In the genomic region with DNA sequence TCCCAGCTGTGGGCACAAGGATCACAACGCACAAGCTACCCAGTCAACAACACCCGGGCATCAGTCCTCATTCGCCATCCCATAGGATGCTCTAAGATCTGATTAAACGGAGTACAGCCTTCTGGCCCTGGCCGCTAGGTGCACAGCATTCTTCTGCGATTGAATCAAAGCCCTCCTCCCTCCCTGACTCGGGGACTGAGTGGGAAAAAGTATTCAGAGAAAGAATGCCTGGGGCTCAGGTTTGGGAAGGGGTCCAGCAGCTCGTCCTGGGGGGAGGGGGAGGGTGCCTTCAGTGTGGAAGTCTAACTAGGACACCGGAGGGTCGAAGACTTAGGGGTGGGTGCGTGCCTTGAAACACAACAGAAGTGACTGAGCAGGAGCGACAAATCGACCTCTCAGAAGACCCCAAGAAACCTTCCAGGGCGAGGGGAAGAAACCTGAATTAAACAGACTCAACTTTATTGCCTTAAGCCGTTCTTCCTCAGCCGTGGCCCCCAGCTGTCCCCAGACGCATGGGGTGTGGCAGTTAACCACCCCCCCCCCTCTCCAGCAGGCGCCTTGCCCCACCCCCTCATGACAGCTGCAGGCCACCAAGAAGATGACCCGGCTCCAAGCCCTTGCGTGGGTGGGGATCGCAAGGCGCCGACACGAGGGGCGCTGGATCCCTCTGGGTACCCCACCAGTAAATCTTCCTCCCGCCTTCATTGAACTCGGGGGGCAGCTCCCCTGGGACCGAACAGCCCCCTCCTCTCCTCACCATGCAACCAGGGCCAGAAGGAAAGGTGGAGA, we compare ENCODE assay signal across 8 mouse cellular contexts. TPM values are rescaled to one million over a fixed set of nuclear protein-coding genes. Genes with fewer than 3 reads are reported as not detected.
DNase-seq lines count a peak whose midpoint lies in the region; ATAC-seq and TF ChIP-seq lines count a peak whose summit lies in the region.

No protein-coding gene starts in this region.

- no peak for TF ChIP-seq CTCF in Patski (IDR thresholded peaks at IDR 0.05)

- peak overlapping the region; percentile 97 for H3K4me2 ChIP-seq in neural tube, embryonic 12.5 days (replicated peaks)

- ATAC-seq in Patski = peak; percentile 65
- ATAC-seq in neural tube, embryonic 12.5 days (ENCODE audit: low FRiP score, low read depth) = peak; percentile 70
- ATAC-seq in frontal cortex, adult (ENCODE audit: low TSS enrichment) = no peak

- peak overlapping the region; percentile 65 for H3K4me3 ChIP-seq in limb, embryonic 10.5 days
- H3K4me3 ChIP-seq in neural tube, embryonic 12.5 days = peak overlapping the region; percentile 45

- H3K9ac ChIP-seq in neural tube, embryonic 12.5 days = peak overlapping the region; percentile 57

- H3K27ac ChIP-seq in limb, embryonic 10.5 days = peak overlapping the region; percentile 50
- no peak overlapping the region for H3K27ac ChIP-seq in neural tube, embryonic 12.5 days

- no peaks in the 10 kb centered on the region for H3K36me3 ChIP-seq in limb, embryonic 10.5 days
- no peaks in the 10 kb centered on the region for H3K36me3 ChIP-seq in neural tube, embryonic 12.5 days

- peaks cover 17% of the 10 kb centered on the region for H3K4me1 ChIP-seq in limb, embryonic 10.5 days
- H3K4me1 ChIP-seq in neural tube, embryonic 12.5 days = peaks cover 13% of the 10 kb centered on the region

- 4% methylated on average over 28 of the region's 28 CpGs for WGBS in limb, embryonic 10.5 days
- 3% methylated on average over 28 of the region's 28 CpGs for WGBS in neural tube, embryonic 12.5 days

- CTCF ChIA-PET in Patski (lab: Charles Lee) = interaction anchor here (1.1 kb wide), 1 partner anchor 46 kb away, joined by 3 read pairs; no protein-coding TSS in a partner anchor

- in situ Hi-C loops in Patski (cut with MboI; ENCODE audit: low pct_unique_long_range_greater_than_20kb) = no loop called here

- POLR2A ChIA-PET in Patski (lab: Charles Lee) = interaction anchor here (0.6 kb wide), 1 partner anchor 18 kb away, joined by 3 read pairs; no protein-coding TSS in a partner anchor

- H3K9me3 ChIP-seq in limb, embryonic 10.5 days (replicated peaks) = no peaks in the 10 kb centered on the region
- no peaks in the 10 kb centered on the region for H3K9me3 ChIP-seq in neural tube, embryonic 12.5 days

- no peaks in the 10 kb centered on the region for H3K27me3 ChIP-seq in Patski
- peaks cover 45% of the 10 kb centered on the region for H3K27me3 ChIP-seq in limb, embryonic 10.5 days (ENCODE audit: low read depth, poor library complexity, severe bottlenecking)
- peaks cover 22% of the 10 kb centered on the region for H3K27me3 ChIP-seq in neural tube, embryonic 12.5 days (replicated peaks)

- DNase-seq in heart, adult 11 months = peak; percentile 95
- no peak for DNase-seq in heart, adult 8-10 months (ENCODE audit: low spot score)
- no peak for DNase-seq in Patski (ENCODE audit: low read depth, low spot score)
- peak; percentile 38 for DNase-seq in gastrocnemius, postnatal 25 days
- peak; percentile 56 for DNase-seq in limb, embryonic 10.5 days (ENCODE audit: low spot score)
- DNase-seq in thymus, adult 18-20 months = no peak

RNA-seq across cellular contexts. Expression of gene Sync, which starts 0.5 kb away (rescaled TPM):
- total RNA-seq in heart, adult 8-10 months (2022) = 10 to 100 TPM; 19.5 to 31.7 (median 25.4) TPM
- polyA plus RNA-seq in Patski (2021) = 4.9 TPM
- 10 to 100 TPM; 40.2 to 44.7 TPM for total RNA-seq in gastrocnemius, postnatal 25 days (2021)
- 0.36 and 0.39 TPM in 2 replicates for polyA plus RNA-seq in limb, embryonic 10.5 days (2016; fragmentation: Nextera tagmentation; extraction: Ambion mirVana)
- 1.7 and 1.9 TPM in 2 replicates for polyA plus RNA-seq in neural tube, embryonic 12.5 days (2016; fragmentation: Nextera tagmentation; extraction: Ambion mirVana)

RNA-seq across cellular contexts. Expression of gene C77080, which starts 25.7 kb away (rescaled TPM):
- 1 to 10 TPM; 2.8 to 4.0 (median 3.2) TPM for total RNA-seq in heart, adult 8-10 months (2022)
- polyA plus RNA-seq in Patski (2021) = 47.3 TPM
- total RNA-seq in gastrocnemius, postnatal 25 days (2021) = 1 to 10 TPM; 1.3 to 2.0 TPM
- 4.0 and 4.1 TPM in 2 replicates for polyA plus RNA-seq in limb, embryonic 10.5 days (2016; fragmentation: Nextera tagmentation; extraction: Ambion mirVana)
- 4.0 and 4.6 TPM in 2 replicates for polyA plus RNA-seq in neural tube, embryonic 12.5 days (2016; fragmentation: Nextera tagmentation; extraction: Ambion mirVana)

RNA-seq across cellular contexts. Expression of gene Rbbp4, which starts 48.3 kb away (rescaled TPM):
- 10 to 100 TPM; 57.2 to 73.7 (median 65.6) TPM for total RNA-seq in heart, adult 8-10 months (2022)
- 150 TPM for polyA plus RNA-seq in Patski (2021)
- total RNA-seq in gastrocnemius, postnatal 25 days (2021) = 10 to 100 TPM; 41.0 to 50.6 TPM
- 561 and 589 TPM in 2 replicates for polyA plus RNA-seq in limb, embryonic 10.5 days (2016; fragmentation: Nextera tagmentation; extraction: Ambion mirVana)
- 451 and 469 TPM in 2 replicates for polyA plus RNA-seq in neural tube, embryonic 12.5 days (2016; fragmentation: Nextera tagmentation; extraction: Ambion mirVana)

RNA-seq across cellular contexts. Expression of gene Zbtb8os, which starts 48.6 kb away (rescaled TPM):
- 10 to 100 TPM; 20.6 to 30.7 (median 27.4) TPM for total RNA-seq in heart, adult 8-10 months (2022)
- 68.4 TPM for polyA plus RNA-seq in Patski (2021)
- 10 to 100 TPM; 23.1 to 24.0 TPM for total RNA-seq in gastrocnemius, postnatal 25 days (2021)
- polyA plus RNA-seq in limb, embryonic 10.5 days (2016; fragmentation: Nextera tagmentation; extraction: Ambion mirVana) = 49.5 and 50.3 TPM in 2 replicates
- 34.2 and 38.0 TPM in 2 replicates for polyA plus RNA-seq in neural tube, embryonic 12.5 days (2016; fragmentation: Nextera tagmentation; extraction: Ambion mirVana)

Comparison
In these comparisons a context has a peak if more than half of its experiments do, and no peak if none do; other contexts are left out.
1. DNase-seq: peak in heart, adult 11 months (single experiment), gastrocnemius, postnatal 25 days (single experiment) and limb, embryonic 10.5 days (single experiment); none in heart, adult 8-10 months (single experiment), Patski (single experiment) and thymus, adult 18-20 months (0 of 2).